Mouse (Mus musculus) left cerebral cortex, postnatal 4 days (tissue): ENCODE results near the gene Nedd8. TPM values are rescaled to one million over a fixed set of nuclear protein-coding genes. Genes with fewer than 3 reads are reported as not detected.

Source experiments
- DNase-seq: peaks from one replicate; pipeline ENCODE4 v3.0.0-alpha.2; 2022
- intact Hi-C: fragments of 180-260 bp; cut with DNase I; formaldehyde crosslinking; loops from one replicate; pipeline ENCODE4 v1.15.1; 2025
- total RNA-seq, 2 experiments: library from RNA; stranded (reverse); gene quantifications; 2 replicates each; pipeline ENCODE4 v1.2.3; 2021

The Nedd8 gene
- total RNA-seq, 2 experiments from 2014 or later = 347 to 384 TPM

GRCm38 (mm10) chr14:55617822-55618221 lies 54.1 kb downstream of the Nedd8 start, which contains the start of gene Rec8:
Gene Rec8, plus strand, starts transcription at chr14:55618037.
- DNase-seq = peak; percentile 45
- intact Hi-C loops = no loop called here

GRCm38 (mm10) chr14:55616844-55617243 lies 55.1 kb downstream of the Nedd8 start:
- intact Hi-C loops = no loop called here
- DNase-seq = no peak

GRCm38 (mm10) chr14:55615876-55616275 lies 56.0 kb downstream of the Nedd8 start:
- intact Hi-C loops = no loop called here
- no peak for DNase-seq

- DNase-seq = no peak
- intact Hi-C loops = no loop called here
Observed at GRCm38 (mm10) chr14:55614565-55615178, 57.3 kb downstream of the Nedd8 start.

- DNase-seq = no peak
- intact Hi-C loops = no loop called here
Observed at GRCm38 (mm10) chr14:55613346-55613745, 58.6 kb downstream of the Nedd8 start.

Other genes starting within 250 kb of the Nedd8 start
- gene Dhrs4, start 193.4 kb downstream of the Nedd8 start, total RNA-seq = 10 to 100 TPM; 13.6 to 14.9 TPM
- 100 to 1,000 TPM; 151 to 183 TPM for gene Carmil3, start 181.5 kb downstream of the Nedd8 start, total RNA-seq
- gene Cpne6, start 161.7 kb downstream of the Nedd8 start, total RNA-seq = 10 to 100 TPM; 53.1 to 61.7 TPM
- gene Nrl, start 147.1 kb downstream of the Nedd8 start, total RNA-seq = under 1 TPM; 0.20 to 0.42 TPM
- gene Pck2, start 131.9 kb downstream of the Nedd8 start, total RNA-seq = 10 to 100 TPM; 13.6 to 14.3 TPM
- gene Dcaf11, start 112.1 kb downstream of the Nedd8 start, total RNA-seq = 10 to 100 TPM; 61.2 to 66.4 TPM
- not detected for gene A730061H03Rik, start 111.7 kb downstream of the Nedd8 start, total RNA-seq
- gene Fitm1, start 96.5 kb downstream of the Nedd8 start, total RNA-seq = not detected
- gene Psme1, start 94.0 kb downstream of the Nedd8 start, total RNA-seq = 100 to 1,000 TPM; 111 to 112 TPM
- 10 to 100 TPM; 27.8 to 36.4 TPM for gene Emc9, start 86.8 kb downstream of the Nedd8 start, total RNA-seq
- gene Psme2, start 81.0 kb downstream of the Nedd8 start, total RNA-seq = 100 to 1,000 TPM in 1 of 2 experiments, 10 to 100 TPM in 1; 98.8 to 106 TPM
- 10 to 100 TPM; 33.3 to 47.7 TPM for gene Rnf31, start 80.4 kb downstream of the Nedd8 start, total RNA-seq
- 10 to 100 TPM; 11.5 to 15.7 TPM for gene Irf9, start 68.6 kb downstream of the Nedd8 start, total RNA-seq
- 1 to 10 TPM; 2.6 to 3.8 TPM for gene Rec8, start 54.1 kb downstream of the Nedd8 start, total RNA-seq
- gene Ipo4, start 36.2 kb downstream of the Nedd8 start, total RNA-seq = 100 to 1,000 TPM; 161 to 176 TPM
- 1 to 10 TPM; 4.0 to 4.1 TPM for gene Gm49378, start 34.2 kb downstream of the Nedd8 start, total RNA-seq
- 10 to 100 TPM; 35.3 to 41.1 TPM for gene Tm9sf1, start 28.3 kb downstream of the Nedd8 start, total RNA-seq
- 1 to 10 TPM; 1.2 to 2.4 TPM for gene Tssk4, start 21.9 kb downstream of the Nedd8 start, total RNA-seq
- gene Mdp1, start 11.6 kb downstream of the Nedd8 start, total RNA-seq = 10 to 100 TPM; 44.6 to 44.7 TPM
- gene Gmpr2, start 183 bp downstream of the Nedd8 start, total RNA-seq = 10 to 100 TPM; 33.8 to 35.4 TPM
- 10 to 100 TPM; 11.8 to 15.6 TPM for gene Tinf2, start 9.7 kb upstream of the Nedd8 start, total RNA-seq
- under 1 TPM in 1 of 2 experiments, not detected in 1; 0.32 TPM for gene Tgm1, start 41.8 kb upstream of the Nedd8 start, total RNA-seq
- 10 to 100 TPM; 55.2 to 55.8 TPM for gene Rabggta, start 50.1 kb upstream of the Nedd8 start, total RNA-seq
- 10 to 100 TPM; 63.2 to 75.1 TPM for gene Dhrs1, start 73.6 kb upstream of the Nedd8 start, total RNA-seq
- gene Nop9, start 73.6 kb upstream of the Nedd8 start, total RNA-seq = 10 to 100 TPM; 19.5 to 20.1 TPM
- gene Cideb, start 86.3 kb upstream of the Nedd8 start, total RNA-seq = under 1 TPM in 1 of 2 experiments, not detected in 1; 0.90 TPM
- 1 to 10 TPM in 1 of 2 experiments, under 1 TPM in 1; 0.79 to 1.0 TPM for gene Ltb4r2, start 89.3 kb upstream of the Nedd8 start, total RNA-seq
- 1 to 10 TPM; 1.0 to 1.4 TPM for gene Ltb4r1, start 93.8 kb upstream of the Nedd8 start, total RNA-seq
- 1 to 10 TPM; 4.6 to 5.2 TPM for gene Adcy4, start 112.0 kb upstream of the Nedd8 start, total RNA-seq
- 1 to 10 TPM; 1.4 to 1.8 TPM for gene Ripk3, start 116.7 kb upstream of the Nedd8 start, total RNA-seq
- 1 to 10 TPM; 8.2 TPM for gene Nfatc4, start 151.0 kb upstream of the Nedd8 start, total RNA-seq
- 10 to 100 TPM; 39.1 to 40.9 TPM for gene Nynrin, start 181.9 kb upstream of the Nedd8 start, total RNA-seq
- gene Cbln3, start 212.3 kb upstream of the Nedd8 start, total RNA-seq = under 1 TPM; 0.44 to 0.74 TPM
- gene Khnyn, start 212.8 kb upstream of the Nedd8 start, total RNA-seq = 10 to 100 TPM; 12.5 to 13.4 TPM
- 10 to 100 TPM; 63.1 to 75.9 TPM for gene Sdr39u1, start 228.2 kb upstream of the Nedd8 start, total RNA-seq